Comparison of ENCODE assay signal across 8 mouse cellular contexts in the genomic region with DNA sequence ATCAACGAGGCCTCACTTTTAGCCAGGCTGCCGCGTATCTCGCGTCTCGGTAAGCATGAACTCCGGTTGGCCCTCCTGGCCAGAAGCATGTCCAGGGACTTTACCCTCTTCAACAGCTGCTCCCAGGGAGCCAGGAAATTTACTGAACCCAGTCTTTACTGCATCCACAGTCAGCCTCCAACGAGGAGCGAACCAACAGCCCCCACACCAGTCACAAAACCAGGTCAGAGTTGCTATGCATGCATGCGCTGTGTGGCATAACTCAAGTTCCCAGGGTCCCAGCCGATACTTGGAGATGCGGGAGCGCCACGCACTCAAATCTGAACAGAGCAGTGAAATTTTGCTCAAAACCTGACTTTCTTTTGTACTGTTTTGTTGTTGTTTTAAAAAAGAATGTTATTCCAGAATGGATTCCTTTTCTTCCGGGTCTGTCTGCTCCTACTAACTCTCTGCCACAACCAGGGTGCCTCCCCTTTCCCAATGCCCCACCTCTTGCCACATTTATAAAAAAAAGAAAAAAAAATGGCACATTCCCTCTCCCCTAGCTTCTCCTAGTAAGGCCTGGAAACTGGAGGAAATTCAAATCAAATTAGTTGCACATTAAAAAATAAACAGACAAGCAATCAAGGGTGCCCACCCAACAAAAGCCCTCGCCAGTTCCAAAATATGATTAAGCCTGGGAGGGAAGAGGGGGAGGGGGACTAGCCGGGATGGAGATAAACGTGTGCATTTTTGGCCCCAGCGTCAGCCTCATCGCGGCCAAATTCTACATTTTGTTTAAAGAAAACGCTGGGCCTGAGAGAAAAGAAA. TPM values are rescaled to one million over a fixed set of nuclear protein-coding genes. Genes with fewer than 3 reads are reported as not detected.
A peak's percentile ranks its signal among the peaks of the same experiment; 100 is the strongest.
DNase-seq lines count a peak whose midpoint lies in the region; ATAC-seq and TF ChIP-seq lines count a peak whose summit lies in the region.

No protein-coding gene starts in this region.

- no peak for ATAC-seq in megakaryocyte, adult 5-6 weeks (ENCODE audit: poor library complexity, severe bottlenecking)
- ATAC-seq in forebrain, embryonic 13.5 days: no peak
- peak; percentile 30; the same call in 1 of the 2 replicates for ATAC-seq in intestine, postnatal 0 days
- ATAC-seq in liver, embryonic 16.5 days (ENCODE audit: low read depth): no peak
- no peak for ATAC-seq in frontal cortex, adult (ENCODE audit: low TSS enrichment)

- no peaks in the 10 kb centered on the region for H3K9me3 ChIP-seq in megakaryocyte, embryonic 14.5 days
- no peaks in the 10 kb centered on the region for H3K9me3 ChIP-seq in forebrain, embryonic 13.5 days (replicated peaks)
- no peaks in the 10 kb centered on the region for H3K9me3 ChIP-seq in intestine, postnatal 0 days (ENCODE audit: control insufficient read depth)
- H3K9me3 ChIP-seq in liver, embryonic 16.5 days (replicated peaks; ENCODE audit: control insufficient read depth, low read length): no peaks in the 10 kb centered on the region

- peaks cover 14% of the 10 kb centered on the region for H3K4me1 ChIP-seq in megakaryocyte, embryonic 14.5 days
- H3K4me1 ChIP-seq in forebrain, embryonic 13.5 days: peaks cover 13% of the 10 kb centered on the region
- H3K4me1 ChIP-seq in intestine, postnatal 0 days (replicated peaks; ENCODE audit: control insufficient read depth, insufficient read depth, low read length): peaks cover 7% of the 10 kb centered on the region
- H3K4me1 ChIP-seq in liver, embryonic 16.5 days (ENCODE audit: control insufficient read depth, low read depth, low read length): peaks cover 14% of the 10 kb centered on the region
- H3K4me1 ChIP-seq in small intestine, adult 2 months (ENCODE audit: control insufficient read depth, insufficient read depth, insufficient read length, low read length): peaks cover 12% of the 10 kb centered on the region

- TF ChIP-seq CTCF in intestine, postnatal 0 days (IDR thresholded peaks at IDR 0.05; ENCODE audit: low read depth): no peak
- TF ChIP-seq CTCF in small intestine, adult 2 months (IDR thresholded peaks at IDR 0.05; ENCODE audit: extremely low read depth, insufficient read length, insufficient replicate concordance, low read depth, low read length): no peak

- H3K27me3 ChIP-seq in megakaryocyte, embryonic 14.5 days (replicated peaks): peaks cover 68% of the 10 kb centered on the region
- H3K27me3 ChIP-seq in forebrain, embryonic 13.5 days: 0 out of 2 replicates have a peak, but pooled peaks cover 5% of the 10 kb centered on the region
- no peaks in the 10 kb centered on the region for H3K27me3 ChIP-seq in intestine, postnatal 0 days (replicated peaks; ENCODE audit: control insufficient read depth, insufficient read depth, low read length)
- H3K27me3 ChIP-seq in liver, embryonic 16.5 days (ENCODE audit: control insufficient read depth, insufficient read depth, low read depth, low read length): peaks cover 26% of the 10 kb centered on the region
- no peaks in the 10 kb centered on the region for H3K27me3 ChIP-seq in small intestine, adult 2 months (ENCODE audit: control insufficient read depth, insufficient read depth, low read length)

- no peak for TF ChIP-seq POLR2A in small intestine, adult 2 months (IDR thresholded peaks at IDR 0.05; ENCODE audit: low read depth, low read length)

- peak overlapping the region; percentile 92 for H3K4me3 ChIP-seq in megakaryocyte, embryonic 14.5 days (replicated peaks)
- peak overlapping the region; percentile 83 for H3K4me3 ChIP-seq in forebrain, embryonic 13.5 days
- H3K4me3 ChIP-seq in intestine, postnatal 0 days (ENCODE audit: low read depth, low read length): peak overlapping the region; percentile 92
- H3K4me3 ChIP-seq in liver, embryonic 16.5 days (ENCODE audit: low read depth, low read length): peak overlapping the region; percentile 69
- H3K4me3 ChIP-seq in small intestine, adult 2 months (ENCODE audit: low read depth, low read length): peak overlapping the region; percentile 97

- H3K36me3 ChIP-seq in megakaryocyte, embryonic 14.5 days (replicated peaks; ENCODE audit: low read length): no peaks in the 10 kb centered on the region
- H3K36me3 ChIP-seq in forebrain, embryonic 13.5 days (ENCODE audit: poor library complexity, severe bottlenecking): no peaks in the 10 kb centered on the region
- H3K36me3 ChIP-seq in intestine, postnatal 0 days (ENCODE audit: control insufficient read depth, insufficient read depth): no peaks in the 10 kb centered on the region
- H3K36me3 ChIP-seq in liver, embryonic 16.5 days (ENCODE audit: control insufficient read depth, insufficient read depth): no peaks in the 10 kb centered on the region
- no peaks in the 10 kb centered on the region for H3K36me3 ChIP-seq in small intestine, adult 2 months (ENCODE audit: control insufficient read depth, insufficient read depth, low read length)

- WGBS in forebrain, embryonic 13.5 days: 1% methylated on average over 22 of the region's 22 CpGs
- 2% methylated on average over 22 of the region's 22 CpGs for WGBS in intestine, postnatal 0 days
- 23% methylated on average over 22 of the region's 22 CpGs for WGBS in liver, embryonic 16.5 days (ENCODE audit: insufficient replicate concordance)
- 10% methylated on average over 22 of the region's 22 CpGs for WGBS in small intestine, adult 2 months

- peak overlapping the region; percentile 86 for H3K9ac ChIP-seq in forebrain, embryonic 13.5 days
- peak overlapping the region; percentile 92 for H3K9ac ChIP-seq in intestine, postnatal 0 days (ENCODE audit: low read depth, low read length)
- peak overlapping the region; percentile 73; the same call in 1 of the 2 replicates for H3K9ac ChIP-seq in liver, embryonic 16.5 days (ENCODE audit: low read depth, low read length)

- H3K27ac ChIP-seq in forebrain, embryonic 13.5 days: no peak overlapping the region
- peak overlapping the region; percentile 98 for H3K27ac ChIP-seq in intestine, postnatal 0 days (ENCODE audit: low read depth, low read length)
- peak overlapping the region; percentile 85 for H3K27ac ChIP-seq in liver, embryonic 16.5 days (ENCODE audit: low read length)
- peak overlapping the region; percentile 14; the same call in 1 of the 2 replicates for H3K27ac ChIP-seq in small intestine, adult 2 months (ENCODE audit: insufficient read depth, low read depth, low read length)

- peak overlapping the region; percentile 77 for H3K4me2 ChIP-seq in forebrain, embryonic 13.5 days
- H3K4me2 ChIP-seq in intestine, postnatal 0 days (replicated peaks; ENCODE audit: low read depth): peak overlapping the region; percentile 59
- peak overlapping the region; percentile 28 for H3K4me2 ChIP-seq in liver, embryonic 16.5 days (ENCODE audit: low read depth, low read length)

- DNase-seq in right cerebral cortex, postnatal 10 days (ENCODE audit: low spot score in 2 of 2): no peak

RNA-seq across cellular contexts. Expression of a gene that starts 1.8 kb away (rescaled TPM):
- polyA plus RNA-seq in megakaryocyte, embryonic 14.5 days (2012; ENCODE audit: insufficient read depth, low replicate concordance): 0.78 TPM in 1 of 2 replicates, not detected in the other
- 23.6 and 29.8 TPM in 2 replicates for total RNA-seq in megakaryocyte, adult 5-6 weeks (2015)
- total RNA-seq in megakaryocyte, adult 5-6 weeks (2017): 13.0 and 13.9 TPM in 2 replicates
- polyA plus RNA-seq in forebrain, embryonic 13.5 days (2015; fragmentation: Nextera tagmentation; extraction: Ambion mirVana): 5.6 and 6.6 TPM in 2 replicates
- 13.3 and 14.9 TPM in 2 replicates for polyA plus RNA-seq in intestine, postnatal 0 days (2015; fragmentation: Nextera tagmentation; extraction: Ambion mirVana)
- 10.5 and 13.2 TPM in 2 replicates for polyA plus RNA-seq in liver, embryonic 16.5 days (2015; fragmentation: Nextera tagmentation; extraction: Ambion mirVana)
- polyA plus RNA-seq in small intestine, adult 2 months (2012; rRNA removed): 5.8 and 6.2 TPM in 2 replicates
